Mouse (Mus musculus): Measurements from ENCODE around the gene Osbpl8.

DNA sequence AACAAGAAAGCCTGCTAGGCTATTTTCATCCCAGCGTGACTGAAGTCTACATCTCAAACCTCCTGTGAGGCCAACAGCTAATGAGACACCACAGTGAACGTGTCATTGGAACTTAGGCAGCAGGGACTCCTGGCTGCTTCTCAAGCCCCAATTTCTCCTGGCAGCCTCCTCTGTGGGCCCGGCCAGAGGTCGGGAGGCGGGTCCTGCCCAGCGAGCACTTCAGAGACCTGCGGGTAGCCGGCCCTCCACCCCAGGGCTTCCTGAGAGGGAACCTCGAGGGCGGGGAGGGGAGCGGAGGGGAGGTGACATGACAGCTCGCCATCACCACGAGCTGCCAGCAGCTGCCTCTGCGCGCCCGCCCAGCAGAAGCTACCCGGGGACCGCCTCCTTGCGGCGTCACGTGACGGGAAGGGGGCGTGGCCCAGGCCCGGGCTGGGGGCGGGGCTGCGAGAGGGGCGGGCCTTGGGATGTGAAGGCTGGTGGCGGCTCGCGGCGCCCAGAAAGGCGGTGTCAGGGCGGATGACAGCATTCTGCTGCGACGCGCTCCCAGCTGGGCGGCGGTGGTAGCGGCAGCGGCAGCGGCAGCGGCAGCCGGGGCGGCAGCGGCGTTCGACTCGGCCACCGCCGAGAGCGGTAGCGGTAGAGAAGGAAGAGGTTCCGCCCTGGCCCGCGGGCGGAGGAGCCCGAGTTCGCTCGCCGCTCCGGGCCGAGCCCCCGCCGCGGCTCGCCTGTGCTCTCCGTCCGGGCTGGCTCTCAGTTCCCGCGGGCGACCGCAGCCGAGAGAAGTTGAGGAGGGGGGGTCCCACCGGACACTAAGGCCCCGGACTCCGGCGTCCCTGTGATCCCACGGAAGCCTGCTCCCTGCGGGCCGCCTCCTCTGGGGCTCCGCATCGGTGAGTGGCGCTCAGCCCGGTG, at the start of gene Osbpl8:
- no peak for TF ChIP-seq CTCF (IDR thresholded peaks at IDR 0.05; ENCODE audit: extremely low read depth, insufficient read depth, insufficient read length, insufficient replicate concordance)
- peak; percentile 91 for TF ChIP-seq POLR2A (IDR thresholded peaks at IDR 0.05; ENCODE audit: low read depth, low read length)
